Mouse (Mus musculus) olfactory bulb, adult 2 months (tissue): ENCODE results near the gene Kirrel3.

ENCODE experiments used
- CTCF ChIP-seq: fragments of 200-500 bp; IDR thresholded peaks from 2 replicates; pipeline ENCODE4 v1.5.1; 2012; ENCODE audit warnings: low read depth, mild to moderate bottlenecking, low read length, moderate library complexity; ENCODE audit not compliant: insufficient read depth
- POLR2A ChIP-seq: fragments of 200-500 bp; IDR thresholded peaks from 2 replicates; pipeline ENCODE4 v1.6.1; 2012; ENCODE audit warnings: mild to moderate bottlenecking, low read depth, low read length, moderate library complexity; ENCODE audit not compliant: insufficient read depth

GRCm38 (mm10) chr9:34830696-34831095, 345.0 kb downstream of the Kirrel3 start:
- TF ChIP-seq CTCF (no peak), POLR2A (no peak)
